Mouse (Mus musculus): Measurements from ENCODE around the gene Efcab10.

Efcab10 gene

DNA sequence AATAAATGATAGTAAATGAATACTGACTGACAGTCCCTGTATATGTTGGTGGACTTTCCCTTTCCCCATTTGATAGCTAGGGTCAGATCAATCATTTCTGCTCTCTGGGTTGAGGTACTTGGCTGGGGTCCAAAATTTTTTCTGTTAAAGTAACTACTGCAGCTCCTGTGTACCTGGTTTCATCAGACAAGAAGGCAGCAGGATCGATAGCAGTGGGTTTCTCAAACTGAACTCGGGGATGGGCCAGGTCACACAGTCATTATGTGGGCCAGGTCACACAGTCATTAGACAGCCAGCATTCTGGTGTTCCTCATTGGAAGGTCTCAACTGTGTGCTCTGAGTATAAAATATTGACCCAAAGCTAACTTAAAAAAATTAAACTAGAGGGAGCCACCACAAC, 33.1 kb downstream of the Efcab10 start:
- WGBS: 85% methylated on average over 2 of the region's 2 CpGs

DNA sequence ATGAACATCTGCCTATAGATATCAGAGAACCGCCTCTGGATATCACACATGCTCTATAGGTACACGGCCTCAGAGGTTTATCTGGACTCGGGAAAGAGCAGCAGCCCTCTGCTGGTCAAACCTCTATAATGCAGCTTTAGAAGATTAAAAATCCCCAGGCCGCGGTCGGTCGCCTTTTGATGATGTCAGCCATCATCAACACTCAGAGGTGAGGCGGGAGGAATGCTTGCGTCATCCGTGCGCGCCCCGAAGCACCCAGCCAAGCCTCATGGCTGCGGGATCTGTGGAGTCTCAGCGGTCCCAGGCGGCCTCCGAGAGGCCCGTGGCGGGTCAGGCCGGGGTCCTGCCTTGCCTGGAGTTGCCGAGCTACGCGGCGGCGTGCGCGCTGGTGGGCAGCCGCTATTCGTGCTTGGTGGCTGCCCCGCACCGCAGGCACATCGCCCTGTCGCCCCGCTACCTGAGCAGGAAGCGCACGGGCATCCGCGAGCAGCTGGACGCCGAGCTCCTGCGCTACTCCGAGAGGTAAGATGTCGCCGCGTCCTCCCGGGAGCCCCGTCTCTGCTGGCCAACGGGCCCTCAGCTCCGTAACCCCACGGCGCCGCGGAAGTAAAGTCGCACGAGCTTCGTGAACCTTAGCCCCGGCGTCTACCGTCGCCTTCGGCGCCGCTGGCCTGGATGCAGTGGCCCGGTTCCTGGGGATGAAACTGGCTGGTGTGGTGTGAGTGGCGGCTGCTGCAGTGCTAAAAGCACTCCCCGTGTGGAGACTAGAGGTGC, 34.9 kb downstream of the Efcab10 start, which contains the start of gene Twistnb:
Gene Twistnb, plus strand, starts transcription at position 249 of the 774 bp plus-strand sequence.
- WGBS: under 1% methylated on average over 66 of the region's 66 CpGs

DNA sequence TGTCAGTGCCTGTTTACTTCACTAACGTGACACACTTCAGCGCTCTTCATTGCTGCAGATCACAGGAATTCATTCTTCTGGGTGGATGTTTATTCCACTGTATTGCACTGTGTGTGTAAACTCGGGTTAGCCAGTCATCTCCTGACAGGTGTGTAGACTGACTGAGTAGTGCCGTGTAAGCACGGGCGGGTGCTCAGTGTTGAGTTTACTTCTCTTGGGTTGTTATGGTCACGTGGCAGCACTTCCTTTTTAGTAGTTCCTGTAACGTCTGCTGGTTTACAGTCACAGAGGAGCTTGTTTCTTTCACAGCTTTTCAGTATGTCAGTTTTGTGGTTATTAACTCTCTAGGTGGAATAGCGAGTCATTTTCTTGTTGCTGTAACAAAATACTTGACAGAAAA, 39.2 kb downstream of the Efcab10 start:
- 67% methylated on average over 9 of the region's 9 CpGs for WGBS

DNA sequence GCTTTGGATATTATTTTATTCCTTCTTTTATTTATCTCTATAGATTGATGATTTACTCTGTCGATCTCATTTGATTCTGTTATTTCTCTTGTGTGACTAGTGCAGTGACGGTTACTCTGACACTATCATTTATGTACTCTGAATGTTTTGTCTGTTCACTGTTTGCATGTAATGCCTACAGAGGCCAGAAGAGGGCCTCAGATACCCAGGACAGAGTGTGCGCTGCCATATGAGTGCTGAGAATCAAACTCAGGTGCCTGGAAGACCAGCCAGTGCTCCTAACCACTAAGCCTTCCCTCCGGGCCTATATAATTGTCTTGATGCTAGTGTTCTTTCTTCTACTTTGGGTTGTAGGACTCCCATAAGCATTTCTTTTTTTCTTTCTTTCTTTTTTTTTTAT, 40.1 kb downstream of the Efcab10 start:
- WGBS: 98% methylated on average over 4 of the region's 4 CpGs

Measured in cerebral cortex, adult 2 months (tissue).